Mouse (Mus musculus): ENCODE measurements around the gene Tln2.

The Tln2 gene

DNA sequence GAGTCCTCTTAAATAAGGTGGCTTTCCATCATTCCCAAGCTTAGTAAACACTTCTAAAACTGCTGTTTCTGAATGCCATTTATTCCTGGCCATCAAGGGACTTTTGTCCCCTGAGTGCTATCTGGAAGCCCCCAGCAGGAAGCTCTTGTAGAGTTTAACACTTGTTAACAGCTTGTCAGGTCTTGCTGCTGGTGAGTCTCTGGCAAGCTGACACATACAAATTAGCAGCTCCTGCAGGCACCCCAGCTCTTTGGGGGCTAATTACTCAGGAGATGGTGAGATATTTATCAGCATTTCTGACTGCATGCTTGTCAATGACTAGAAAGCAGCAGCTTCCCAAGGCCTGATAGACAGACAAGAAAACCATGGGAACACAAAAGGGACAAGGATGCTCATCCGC lies 77.2 kb downstream of the Tln2 start:
- DNase-seq (ENCODE audit: inconsistent age in 2 of 2, low spot score in 1 of 2) = no peak

GRCm38 (mm10) chr9:67481851-67482250 lies 77.7 kb downstream of the Tln2 start:
- DNase-seq (ENCODE audit: inconsistent age in 2 of 2, low spot score in 1 of 2) = no peak

GRCm38 (mm10) chr9:67477445-67477844 lies 82.1 kb downstream of the Tln2 start:
- DNase-seq (ENCODE audit: inconsistent age in 2 of 2, low spot score in 1 of 2) = peak in 1 of 2 experiments; percentile 49

- no peak for DNase-seq (ENCODE audit: inconsistent age in 2 of 2, low spot score in 1 of 2)
Observed at GRCm38 (mm10) chr9:67476184-67476583, 83.3 kb downstream of the Tln2 start.

DNA sequence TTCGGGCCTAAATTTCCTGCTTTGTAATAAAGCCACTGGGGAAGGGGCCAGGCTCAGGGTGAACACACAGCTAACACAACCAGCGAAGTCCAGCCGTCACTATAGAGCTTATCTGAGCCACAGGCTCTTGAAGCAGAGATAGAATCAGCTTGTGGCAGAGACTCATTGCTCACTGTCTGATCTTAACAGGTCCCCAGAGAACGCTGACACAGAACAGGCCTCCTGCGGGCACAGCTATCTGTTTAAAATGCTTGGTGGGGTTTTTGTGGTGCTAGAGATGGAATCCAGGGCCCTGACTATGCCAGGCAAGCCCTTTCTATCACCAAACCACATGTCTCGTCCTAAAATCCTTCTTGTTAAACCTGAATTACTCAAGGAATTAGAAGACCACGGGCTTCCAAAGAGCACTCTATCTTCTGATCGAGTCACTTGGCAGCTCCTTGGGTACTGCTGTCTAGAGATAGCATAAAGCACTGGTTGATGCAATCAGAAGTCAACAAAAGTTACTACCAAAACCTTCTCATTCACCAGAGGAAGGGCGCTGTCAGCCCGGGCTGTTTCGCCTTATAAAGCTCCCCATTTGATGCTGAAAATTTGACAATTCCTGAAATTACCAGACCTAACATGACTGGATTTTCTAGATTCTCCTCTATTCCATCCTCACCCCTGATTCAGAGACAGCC lies 95.9 kb downstream of the Tln2 start:
- peak in 1 of 2 experiments; percentile 43 for DNase-seq (ENCODE audit: inconsistent age in 2 of 2, low spot score in 1 of 2)

DNA sequence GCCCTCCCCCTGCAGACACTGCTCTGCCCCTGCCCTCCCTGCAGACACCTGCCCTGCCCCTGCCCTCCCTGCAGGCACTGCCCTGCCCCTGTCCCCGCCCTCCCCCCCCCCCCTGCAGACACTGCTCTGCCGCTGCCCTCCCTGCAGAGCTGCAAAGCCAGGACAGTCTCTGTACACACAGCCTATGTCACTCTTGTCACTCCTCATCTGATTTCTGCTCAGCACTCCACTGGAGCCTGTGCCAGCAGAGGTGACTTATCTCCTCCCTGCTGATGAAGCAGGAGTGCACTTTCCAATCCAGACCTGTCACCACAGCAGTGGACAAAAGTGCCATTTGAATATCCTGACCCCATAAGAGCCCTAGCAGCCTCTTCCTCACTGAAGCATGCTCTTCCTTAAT lies 118.0 kb downstream of the Tln2 start:
- no peak for DNase-seq (ENCODE audit: inconsistent age in 2 of 2, low spot score in 1 of 2)

GRCm38 (mm10) chr9:67437511-67437910 lies 122.0 kb downstream of the Tln2 start:
- DNase-seq (ENCODE audit: inconsistent age in 2 of 2, low spot score in 1 of 2) = no peak

DNA sequence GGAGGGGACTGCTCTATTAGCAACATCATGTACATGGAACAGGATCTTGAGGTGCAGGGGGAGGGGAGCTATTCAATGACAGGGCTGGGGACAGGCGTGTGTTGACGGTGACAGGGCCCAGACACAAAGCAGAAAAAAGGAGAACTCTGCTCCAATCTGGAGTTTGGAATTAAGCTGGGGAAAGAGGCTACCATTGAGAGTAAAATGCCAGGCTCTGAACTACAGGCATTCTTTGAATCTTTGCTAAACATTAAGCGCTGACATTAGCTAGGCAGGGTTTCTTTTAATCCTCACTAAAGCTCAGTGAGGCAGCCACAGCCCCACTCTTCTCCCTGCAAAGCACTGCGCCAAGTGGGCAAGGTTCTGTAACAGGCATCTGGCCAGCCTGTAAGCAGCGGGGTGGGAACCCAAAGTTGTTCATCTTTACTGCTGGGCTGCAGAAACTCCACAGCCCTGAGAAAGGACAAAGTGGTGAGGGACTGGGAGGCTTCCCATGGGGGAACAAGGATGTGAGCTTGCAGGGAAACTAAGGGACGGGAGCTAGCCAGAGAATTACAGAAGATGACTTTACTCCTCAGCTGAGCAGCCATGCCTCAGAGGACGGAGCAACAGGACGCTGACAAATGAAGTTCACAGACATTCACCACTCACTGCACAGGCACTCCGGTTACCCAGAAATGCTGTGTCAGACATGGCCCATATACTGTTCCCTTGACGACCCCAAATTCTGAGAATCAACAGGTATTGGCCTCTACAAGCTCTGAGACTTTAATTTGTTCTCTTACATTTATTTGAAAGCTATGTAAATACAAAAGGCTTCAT lies 124.0 kb downstream of the Tln2 start:
- no peak for DNase-seq (ENCODE audit: inconsistent age in 2 of 2, low spot score in 1 of 2)

DNA sequence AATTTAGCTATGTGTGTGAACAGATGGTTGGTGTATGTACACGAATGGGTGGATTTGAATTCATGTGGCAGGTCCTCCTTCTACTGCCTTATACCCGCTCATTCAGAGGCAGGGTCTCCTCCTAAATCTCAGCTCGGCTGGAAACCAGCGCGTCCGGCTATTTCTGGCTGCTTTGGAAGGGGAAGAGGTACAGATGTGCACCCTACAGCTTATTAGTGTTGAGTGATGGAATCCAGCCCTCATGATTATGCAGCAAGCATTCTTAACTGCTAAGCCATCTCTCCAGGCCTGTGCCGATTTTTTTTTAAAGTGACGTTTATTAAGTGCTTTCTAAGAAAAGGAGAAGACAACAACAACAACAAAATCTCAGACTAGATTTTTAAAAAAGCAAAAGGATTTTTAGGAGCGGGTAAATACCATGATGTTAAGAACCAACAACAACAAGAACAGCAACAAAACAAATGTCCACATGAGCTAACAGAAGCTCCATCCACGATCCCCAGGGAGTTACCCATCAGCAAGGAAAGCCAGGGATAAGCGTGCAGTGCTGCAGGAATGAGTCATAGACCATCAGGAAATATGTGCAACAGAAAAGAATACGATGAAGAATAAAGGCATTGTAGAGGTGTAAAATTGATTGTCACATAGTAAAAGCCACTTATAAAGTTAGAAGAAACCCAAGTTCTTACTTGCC lies 130.2 kb downstream of the Tln2 start:
- no peak for DNase-seq (ENCODE audit: inconsistent age in 2 of 2, low spot score in 1 of 2)

DNA sequence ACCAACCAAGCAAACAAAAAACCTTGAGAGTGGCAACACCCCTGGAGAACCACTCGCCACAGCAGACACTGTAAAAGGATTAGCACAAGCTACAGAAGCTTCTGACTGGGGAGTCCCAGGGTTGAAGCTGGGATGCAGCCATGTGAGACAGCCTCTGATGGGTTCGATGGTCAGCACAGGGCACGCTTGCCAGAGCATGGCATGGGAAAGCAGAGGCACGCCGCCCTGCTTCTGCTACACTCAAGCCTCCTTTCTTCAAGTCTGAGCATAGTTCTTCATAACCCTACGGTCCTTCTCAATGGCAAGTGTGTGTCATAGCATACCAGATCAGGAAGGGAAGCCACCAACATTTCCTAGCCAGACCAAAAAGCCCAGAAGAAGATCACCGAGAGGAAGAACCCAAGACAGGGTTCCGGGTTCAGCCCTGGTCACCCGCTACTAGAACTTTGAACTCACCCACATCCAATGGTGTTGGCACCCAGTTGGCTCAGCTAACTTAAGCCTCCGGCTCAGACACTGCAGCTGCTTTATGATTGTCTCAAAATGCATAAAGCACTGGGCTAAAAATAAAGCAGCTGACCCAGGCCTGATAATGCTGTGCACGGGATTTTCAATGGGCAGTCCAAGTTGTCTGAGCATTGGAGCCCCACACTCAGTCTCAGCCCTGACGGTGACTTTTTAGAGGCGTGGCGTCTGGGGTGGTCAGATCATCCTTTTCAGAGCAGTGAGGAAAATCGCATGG lies 131.0 kb downstream of the Tln2 start:
- no peak for DNase-seq (ENCODE audit: inconsistent age in 2 of 2, low spot score in 1 of 2)

- DNase-seq (ENCODE audit: inconsistent age in 2 of 2, low spot score in 1 of 2) = peak in 1 of 2 experiments; percentile 30
Observed at GRCm38 (mm10) chr9:67426304-67426703, 133.2 kb downstream of the Tln2 start.

- no peak for DNase-seq (ENCODE audit: inconsistent age in 2 of 2, low spot score in 1 of 2)
Observed at GRCm38 (mm10) chr9:67424110-67424509, 135.4 kb downstream of the Tln2 start.

DNA sequence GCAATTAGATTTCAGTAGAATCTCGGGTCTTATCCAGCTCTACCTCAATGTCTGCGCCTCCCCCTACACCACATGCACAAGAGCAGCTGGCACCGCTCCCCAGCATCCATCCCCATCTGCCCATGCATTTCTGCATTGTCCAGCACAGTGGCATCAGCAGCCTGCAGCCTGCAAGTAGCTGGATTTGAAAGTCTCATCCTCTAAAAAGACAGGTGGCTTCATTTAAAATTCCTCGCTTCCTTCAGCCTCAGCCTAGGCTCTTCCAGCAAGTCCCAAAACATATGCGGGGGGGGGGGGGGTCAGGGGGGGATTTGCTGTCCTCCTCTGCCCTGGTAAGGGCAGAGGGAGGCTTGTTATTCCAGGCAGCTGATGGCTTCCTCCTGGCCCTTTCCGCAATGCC lies 141.4 kb downstream of the Tln2 start:
- DNase-seq (ENCODE audit: inconsistent age in 2 of 2, low spot score in 1 of 2) = no peak

DNA sequence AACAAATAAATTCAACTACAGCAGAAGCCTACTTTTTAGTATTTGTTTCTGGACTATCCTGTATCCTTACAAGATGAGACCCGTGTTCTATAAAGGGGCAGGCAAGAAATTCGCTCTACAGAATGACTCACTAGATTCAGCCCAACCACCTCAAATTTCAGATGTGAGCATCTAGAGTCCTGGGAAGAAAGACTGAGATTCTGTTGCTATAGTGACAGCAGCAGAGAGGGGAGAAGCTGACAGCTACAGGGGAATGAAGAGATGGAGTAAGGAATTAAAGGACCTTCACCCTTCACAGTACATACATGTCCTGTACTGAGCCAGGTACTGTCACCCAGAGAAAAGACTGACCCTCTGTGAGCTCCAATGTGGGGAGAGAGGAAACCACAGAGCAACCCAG lies 148.8 kb downstream of the Tln2 start:
- DNase-seq (ENCODE audit: inconsistent age in 2 of 2, low spot score in 1 of 2) = no peak

DNA sequence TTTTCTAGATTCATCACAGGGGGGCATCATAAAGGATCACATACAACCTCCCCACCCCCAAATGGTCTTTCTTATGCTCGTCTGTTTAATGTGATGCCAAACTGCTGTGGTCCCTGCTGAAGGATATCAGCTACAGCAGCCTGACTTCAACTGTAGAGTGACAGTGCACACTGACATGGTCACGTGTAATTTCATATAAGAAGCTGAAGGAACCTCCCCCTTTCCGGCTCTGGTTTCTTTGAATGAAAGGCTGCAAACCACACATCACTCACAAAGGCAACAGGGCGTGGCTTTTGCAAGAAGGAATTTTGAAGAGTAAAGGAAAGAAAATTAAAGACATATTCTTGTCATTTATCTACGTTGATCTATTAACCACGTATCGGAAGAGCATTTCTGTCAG lies 154.8 kb downstream of the Tln2 start:
- no peak for DNase-seq (ENCODE audit: inconsistent age in 2 of 2, low spot score in 1 of 2)

DNA sequence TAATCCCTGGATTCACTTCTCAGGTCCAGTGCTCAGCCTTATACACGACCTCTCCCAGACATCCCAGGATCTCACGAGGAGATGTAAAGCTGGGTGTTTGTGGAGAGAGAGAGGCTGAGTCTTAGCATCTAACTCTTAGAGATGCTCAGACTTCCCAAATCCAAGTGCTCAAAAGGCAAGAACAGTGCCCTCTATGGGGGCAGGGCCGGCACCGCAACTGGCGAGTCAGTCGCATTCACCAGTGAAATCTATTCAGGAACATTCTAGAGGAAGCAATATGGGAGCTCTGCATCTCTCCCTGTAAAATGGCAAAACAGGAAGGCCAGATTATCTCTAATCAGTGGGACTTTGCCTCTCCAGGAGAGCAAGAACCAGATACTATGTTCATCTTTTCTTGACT lies 159.9 kb downstream of the Tln2 start:
- no peak for DNase-seq (ENCODE audit: inconsistent age in 2 of 2, low spot score in 1 of 2)

DNA sequence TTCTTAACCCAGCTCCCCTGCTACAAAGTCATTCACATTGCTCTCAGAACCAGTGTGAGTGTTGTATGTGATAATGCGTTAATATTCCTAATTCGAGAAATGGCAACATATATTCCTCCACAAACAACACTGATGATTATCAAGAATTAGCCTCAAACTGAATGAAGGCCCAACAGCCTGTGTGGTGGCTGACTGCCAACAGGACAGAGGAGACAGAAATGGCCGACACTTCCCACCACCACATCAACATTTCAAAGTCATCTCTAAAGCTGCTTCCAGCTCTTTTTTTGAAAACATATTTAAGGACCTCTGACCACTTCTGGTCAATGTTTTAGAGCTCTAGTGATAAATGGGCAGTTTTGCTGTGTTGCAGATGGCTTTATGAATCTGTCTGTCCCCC lies 161.7 kb downstream of the Tln2 start:
- DNase-seq (ENCODE audit: inconsistent age in 2 of 2, low spot score in 1 of 2) = no peak

GRCm38 (mm10) chr9:67396446-67396845 lies 163.1 kb downstream of the Tln2 start:
- no peak for DNase-seq (ENCODE audit: inconsistent age in 2 of 2, low spot score in 1 of 2)

DNA sequence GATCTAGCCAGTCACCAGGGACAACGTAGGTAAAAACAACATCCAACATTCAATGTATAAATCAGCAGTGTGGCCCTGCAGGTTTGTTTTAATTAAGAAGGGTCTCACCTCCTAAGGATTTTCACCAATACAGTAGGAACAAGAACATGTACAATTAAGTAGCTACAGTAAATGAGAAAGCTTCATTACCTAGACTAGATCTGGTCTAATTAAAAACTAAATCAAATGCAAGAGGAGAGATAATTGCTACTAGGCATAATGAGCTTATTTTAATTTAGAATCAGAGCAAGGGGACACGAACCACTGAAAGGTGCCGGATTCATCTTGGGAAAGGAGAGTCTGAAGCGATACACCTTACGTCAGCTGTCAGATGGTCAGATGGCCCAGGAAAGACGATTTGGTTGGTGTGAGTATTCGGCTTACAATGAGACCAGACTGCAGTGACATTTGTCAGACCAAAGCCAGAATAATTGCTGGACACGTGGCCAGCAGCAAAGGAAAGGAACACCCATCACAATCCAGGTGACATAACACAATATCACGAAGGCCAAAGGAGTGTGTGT lies 175.4 kb downstream of the Tln2 start:
- no peak for DNase-seq (ENCODE audit: inconsistent age in 2 of 2, low spot score in 1 of 2)

DNA sequence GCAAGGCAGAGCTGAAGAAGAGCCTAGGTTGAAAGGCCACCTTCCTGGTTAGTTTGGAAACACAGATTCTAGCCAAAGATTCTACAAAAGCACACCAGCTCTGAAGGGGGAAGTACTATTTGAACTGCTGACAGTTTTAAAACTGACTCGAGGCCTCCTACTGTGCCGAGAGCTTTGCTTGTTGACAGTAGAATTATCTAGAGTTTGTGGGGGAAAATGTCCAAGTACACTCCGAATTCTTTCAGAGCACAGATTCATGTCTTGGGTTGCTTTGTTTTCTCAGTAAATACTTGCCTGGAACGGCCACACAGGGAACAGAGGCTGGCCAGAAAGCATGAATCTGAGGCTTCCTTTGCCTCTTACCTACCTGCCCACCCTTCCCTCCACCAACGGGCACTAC lies 179.4 kb downstream of the Tln2 start:
- no peak for DNase-seq (ENCODE audit: inconsistent age in 2 of 2, low spot score in 1 of 2)

- no peak for DNase-seq (ENCODE audit: inconsistent age in 2 of 2, low spot score in 1 of 2)
Observed at GRCm38 (mm10) chr9:67378772-67379171, 180.7 kb downstream of the Tln2 start.
